8 mouse cellular contexts compared by ENCODE assay signal in genomic region chr17:64363694-64364093, GRCm38 (mm10). TPM values are rescaled to one million over a fixed set of nuclear protein-coding genes. Genes with fewer than 3 reads are reported as not detected.
DNase-seq lines count a peak whose midpoint lies in the region.

No protein-coding gene starts in this region.

- peak; percentile 59 to 72 for DNase-seq in adrenal gland, adult (ENCODE audit: inconsistent age in 2 of 2, low spot score in 1 of 2)
- DNase-seq in adrenal gland, postnatal 4 days (ENCODE audit: low spot score in 2 of 2): no peak
- DNase-seq in testis, postnatal 14 days (ENCODE audit: low spot score): peak; percentile 19
- DNase-seq in testis, postnatal 10 days (ENCODE audit: low spot score): no peak
- peak; percentile 46 to 69 for DNase-seq in heart, adult 9 months (ENCODE audit: low spot score in 2 of 2)
- DNase-seq in lung, postnatal 36 days: peak; percentile 76
- no peak for DNase-seq in retina, postnatal 1 day
- DNase-seq in thymus, postnatal 36 days: no peak

RNA-seq across cellular contexts. Expression of gene Pja2, which starts 32.0 kb away (rescaled TPM):
- total RNA-seq in adrenal gland, postnatal 4 days (2021): 10 to 100 TPM; 92.8 to 96.3 TPM

Comparison
In these comparisons a context has a peak if more than half of its experiments do, and no peak if none do; other contexts are left out.
1. DNase-seq: peak in adrenal gland, adult (2 of 2), testis, postnatal 14 days (single experiment), heart, adult 9 months (2 of 2) and lung, postnatal 36 days (single experiment); none in adrenal gland, postnatal 4 days (0 of 2), testis, postnatal 10 days (single experiment), retina, postnatal 1 day (single experiment) and thymus, postnatal 36 days (0 of 2).